Mouse (Mus musculus) lung, postnatal 36 days (tissue): ENCODE data around the gene Hsd3b7.

Experiments used
- DNase-seq: peaks from one replicate; pipeline ENCODE4 v3.0.0; 2022; ENCODE audit warnings: mixed read lengths

Hsd3b7 gene

GRCm38 (mm10) chr7:127776426-127776825 is 24.0 kb upstream of the Hsd3b7 start, which contains the start of gene Setd1a:
Setd1a (plus strand) TSS chr7:127776670.
- DNase-seq = peak; percentile 91

- peak; percentile 98 for DNase-seq
Measured at GRCm38 (mm10) chr7:127776878-127777473, 23.4 kb upstream of the Hsd3b7 start.

- peak; percentile 30 for DNase-seq
Measured at GRCm38 (mm10) chr7:127777474-127778266, 22.7 kb upstream of the Hsd3b7 start.

GRCm38 (mm10) chr7:127778350-127778749 is 22.1 kb upstream of the Hsd3b7 start:
- DNase-seq = no peak

- DNase-seq = no peak
Measured at GRCm38 (mm10) chr7:127785308-127785707, 15.1 kb upstream of the Hsd3b7 start, which contains the start of gene Gm49388. Gm49388 (plus strand) TSS chr7:127785608.

- no peak for DNase-seq
Measured at GRCm38 (mm10) chr7:127797076-127797845, 3.1 kb upstream of the Hsd3b7 start.

GRCm38 (mm10) chr7:127798591-127798990 is 1.8 kb upstream of the Hsd3b7 start:
- DNase-seq = no peak

GRCm38 (mm10) chr7:127799211-127799610 is 1.2 kb upstream of the Hsd3b7 start:
- no peak for DNase-seq

- DNase-seq = no peak
Measured at GRCm38 (mm10) chr7:127799738-127800137, 666 bp upstream of the Hsd3b7 start.

- DNase-seq = peak; percentile 19
Measured at GRCm38 (mm10) chr7:127801010-127801621, 712 bp downstream of the Hsd3b7 start.

- no peak for DNase-seq
Measured at GRCm38 (mm10) chr7:127802313-127802712, 1.9 kb downstream of the Hsd3b7 start.

GRCm38 (mm10) chr7:127808821-127809220 is 8.4 kb downstream of the Hsd3b7 start:
- DNase-seq = no peak

- DNase-seq = no peak
Measured at GRCm38 (mm10) chr7:127809846-127810245, 9.4 kb downstream of the Hsd3b7 start.

- DNase-seq = no peak
Measured at GRCm38 (mm10) chr7:127810650-127811049, 10.2 kb downstream of the Hsd3b7 start.

- no peak for DNase-seq
Measured at GRCm38 (mm10) chr7:127811240-127811639, 10.8 kb downstream of the Hsd3b7 start.

GRCm38 (mm10) chr7:127812292-127812691 is 11.9 kb downstream of the Hsd3b7 start:
- no peak for DNase-seq

- DNase-seq = peak; percentile 28
Measured at GRCm38 (mm10) chr7:127813821-127814220, 13.4 kb downstream of the Hsd3b7 start.

- DNase-seq = peak; percentile 65
Measured at GRCm38 (mm10) chr7:127814241-127814921, 14.0 kb downstream of the Hsd3b7 start.

- DNase-seq = no peak
Measured at GRCm38 (mm10) chr7:127815116-127815665, 14.8 kb downstream of the Hsd3b7 start.

GRCm38 (mm10) chr7:127815954-127816821 is 15.8 kb downstream of the Hsd3b7 start:
- peak; percentile 76 for DNase-seq

GRCm38 (mm10) chr7:127817053-127817452 is 16.6 kb downstream of the Hsd3b7 start:
- DNase-seq = no peak
